Mouse (Mus musculus) forebrain, embryonic 10.5 days (tissue): Measurements from ENCODE around the gene Git2. TPM values are rescaled to one million over a fixed set of nuclear protein-coding genes. Genes with fewer than 3 reads are reported as not detected.

Source experiments
- DNase-seq: peaks from one replicate; pipeline ENCODE4 v3.0.0-alpha.2; 2017; ENCODE audit warnings: low spot score; ENCODE audit errors: extremely low spot score
- H3K27ac ChIP-seq: fragments of 300-500 bp; sonication (generic); 2 replicates; pipeline ENCODE4 v1.5.1; 2016; ENCODE audit warnings: mild to moderate bottlenecking
- H3K27me3 ChIP-seq: fragments of 300-500 bp; sonication (generic); 2 replicates; pipeline ENCODE4 v1.6.1; 2016; ENCODE audit warnings: mild to moderate bottlenecking; ENCODE audit not compliant: poor library complexity, severe bottlenecking
- H3K36me3 ChIP-seq: fragments of 300-500 bp; sonication (generic); replicated peaks from 2 replicates; pipeline ENCODE4 v1.6.1; 2016; ENCODE audit warnings: mild to moderate bottlenecking, moderate library complexity
- H3K4me1 ChIP-seq: fragments of 300-500 bp; sonication (generic); 2 replicates; pipeline ENCODE4 v1.6.1; 2016
- H3K4me3 ChIP-seq: fragments of 300-500 bp; sonication (generic); 2 replicates; pipeline ENCODE4 v1.5.1; 2016; ENCODE audit warnings: mild to moderate bottlenecking, moderate library complexity
- H3K9me3 ChIP-seq: fragments of 300-500 bp; sonication (generic); 2 replicates; pipeline ENCODE4 v1.6.1; 2016; ENCODE audit warnings: mild to moderate bottlenecking, moderate library complexity
- WGBS: fragments of 180-500 bp; shearing (Covaris S2); methylation state at CpG from one replicate; pipeline ENCODE4 v1.1.7; 2016; 5-methylcytosine and 5-hydroxymethylcytosine counted together
- polyA plus RNA-seq: library from polyadenylated mRNA; unstranded; fragments of >200 nt; fragmentation: Nextera tagmentation; extraction: Ambion mirVana; gene quantifications from 2 replicates; pipeline ENCODE4 v1.2.1, GENCODE M21; 2016

The Git2 gene
- polyA plus RNA-seq, 1 experiment from 2014 or later = 33.1 TPM

GRCm38 (mm10) chr5:114743697-114744090 lies 31.6 kb downstream of the Git2 start:
- peaks cover 92% of the 10 kb centered on the region for H3K36me3 ChIP-seq
- no peaks in the 10 kb centered on the region for H3K27me3 ChIP-seq
- 94% methylated on average over 8 of the region's 8 CpGs for WGBS
- H3K9me3 ChIP-seq = no peaks in the 10 kb centered on the region
- DNase-seq = no peak
- H3K27ac ChIP-seq = no peak overlapping the region
- peaks cover 3% of the 10 kb centered on the region; the same call in 1 of the 2 replicates for H3K4me1 ChIP-seq
- H3K4me3 ChIP-seq = no peak overlapping the region

- H3K27ac ChIP-seq = no peak overlapping the region
- WGBS = 95% methylated on average over 13 of the region's 13 CpGs
- peaks cover 3% of the 10 kb centered on the region; the same call in 1 of the 2 replicates for H3K4me1 ChIP-seq
- peaks cover 92% of the 10 kb centered on the region for H3K36me3 ChIP-seq
- H3K4me3 ChIP-seq = no peak overlapping the region
- H3K27me3 ChIP-seq = no peaks in the 10 kb centered on the region
- no peak for DNase-seq
- H3K9me3 ChIP-seq = no peaks in the 10 kb centered on the region
These were observed 32.2 kb downstream of the Git2 start for GRCm38 (mm10) chr5:114742998-114743696.

GRCm38 (mm10) chr5:114742572-114742971 lies 32.7 kb downstream of the Git2 start:
- Histone ChIP-seq H3K4me3 (no peak overlapping the region), H3K4me1 (peaks cover 3% of the 10 kb centered on the region; the same call in 1 of the 2 replicates), H3K36me3 (peaks cover 92% of the 10 kb centered on the region), H3K27me3 (no peaks in the 10 kb centered on the region), H3K9me3 (no peaks in the 10 kb centered on the region), H3K27ac (no peak overlapping the region)
- no peak for DNase-seq
- WGBS = 94% methylated on average over 10 of the region's 10 CpGs

GRCm38 (mm10) chr5:114740595-114740994 lies 34.7 kb downstream of the Git2 start:
- H3K4me1 ChIP-seq = peaks cover 3% of the 10 kb centered on the region; the same call in 1 of the 2 replicates
- H3K9me3 ChIP-seq = no peaks in the 10 kb centered on the region
- DNase-seq = no peak
- WGBS = 85% methylated on average over 4 of the region's 4 CpGs
- no peak overlapping the region for H3K4me3 ChIP-seq
- no peak overlapping the region for H3K27ac ChIP-seq
- H3K36me3 ChIP-seq = peaks cover 97% of the 10 kb centered on the region
- H3K27me3 ChIP-seq = no peaks in the 10 kb centered on the region

- Histone ChIP-seq H3K27ac (no peak overlapping the region), H3K27me3 (no peaks in the 10 kb centered on the region), H3K4me1 (peaks cover 3% of the 10 kb centered on the region; the same call in 1 of the 2 replicates), H3K4me3 (no peak overlapping the region), H3K9me3 (no peaks in the 10 kb centered on the region), H3K36me3 (peaks cover 95% of the 10 kb centered on the region)
- WGBS = 88% methylated on average over 12 of the region's 12 CpGs
- DNase-seq = no peak
These were observed 36.5 kb downstream of the Git2 start for GRCm38 (mm10) chr5:114738707-114739241.

GRCm38 (mm10) chr5:114737090-114737887 lies 38.0 kb downstream of the Git2 start:
- Histone ChIP-seq H3K4me1 (peaks cover 3% of the 10 kb centered on the region; the same call in 1 of the 2 replicates), H3K27ac (no peak overlapping the region), H3K4me3 (no peak overlapping the region), H3K36me3 (peaks cover 93% of the 10 kb centered on the region), H3K27me3 (no peaks in the 10 kb centered on the region), H3K9me3 (no peaks in the 10 kb centered on the region)
- 91% methylated on average over 21 of the region's 21 CpGs for WGBS
- DNase-seq = no peak

- no peak overlapping the region for H3K27ac ChIP-seq
- DNase-seq = no peak
- H3K27me3 ChIP-seq = no peaks in the 10 kb centered on the region
- H3K9me3 ChIP-seq = no peaks in the 10 kb centered on the region
- no peak overlapping the region for H3K4me3 ChIP-seq
- H3K4me1 ChIP-seq = no peaks in the 10 kb centered on the region
- 94% methylated on average over 15 of the region's 15 CpGs for WGBS
- H3K36me3 ChIP-seq = peaks cover 95% of the 10 kb centered on the region
These were observed 41.7 kb downstream of the Git2 start for GRCm38 (mm10) chr5:114733606-114734005.

GRCm38 (mm10) chr5:114731969-114732368 lies 43.3 kb downstream of the Git2 start:
- DNase-seq = no peak
- 93% methylated on average over 15 of the region's 15 CpGs for WGBS
- Histone ChIP-seq H3K36me3 (peaks cover 93% of the 10 kb centered on the region), H3K4me3 (no peak overlapping the region), H3K27me3 (no peaks in the 10 kb centered on the region), H3K27ac (no peak overlapping the region), H3K4me1 (no peaks in the 10 kb centered on the region), H3K9me3 (no peaks in the 10 kb centered on the region)

GRCm38 (mm10) chr5:114731498-114731897 lies 43.8 kb downstream of the Git2 start:
- Histone ChIP-seq H3K27me3 (no peaks in the 10 kb centered on the region), H3K4me1 (no peaks in the 10 kb centered on the region), H3K27ac (no peak overlapping the region), H3K9me3 (no peaks in the 10 kb centered on the region), H3K36me3 (peaks cover 89% of the 10 kb centered on the region), H3K4me3 (no peak overlapping the region)
- no peak for DNase-seq
- WGBS = 75% methylated on average over 6 of the region's 6 CpGs

GRCm38 (mm10) chr5:114730129-114730528 lies 45.2 kb downstream of the Git2 start:
- 79% methylated on average over 10 of the region's 10 CpGs for WGBS
- Histone ChIP-seq H3K9me3 (no peaks in the 10 kb centered on the region), H3K36me3 (peaks cover 89% of the 10 kb centered on the region), H3K4me1 (no peaks in the 10 kb centered on the region), H3K27ac (no peak overlapping the region), H3K4me3 (no peak overlapping the region), H3K27me3 (no peaks in the 10 kb centered on the region)
- DNase-seq = no peak

- no peak overlapping the region for H3K4me3 ChIP-seq
- WGBS = 86% methylated on average over 10 of the region's 10 CpGs
- H3K9me3 ChIP-seq = no peaks in the 10 kb centered on the region; the same call in 1 of the 2 replicates
- H3K36me3 ChIP-seq = peaks cover 89% of the 10 kb centered on the region
- H3K4me1 ChIP-seq = no peaks in the 10 kb centered on the region
- no peaks in the 10 kb centered on the region for H3K27me3 ChIP-seq
- no peak for DNase-seq
- H3K27ac ChIP-seq = no peak overlapping the region
These were observed 47.2 kb downstream of the Git2 start for GRCm38 (mm10) chr5:114728160-114728559.

- H3K4me3 ChIP-seq = no peak overlapping the region
- H3K27me3 ChIP-seq = no peaks in the 10 kb centered on the region
- peaks cover 91% of the 10 kb centered on the region for H3K36me3 ChIP-seq
- no peak overlapping the region for H3K27ac ChIP-seq
- 95% methylated on average over 13 of the region's 13 CpGs for WGBS
- no peak for DNase-seq
- no peaks in the 10 kb centered on the region; the same call in 1 of the 2 replicates for H3K9me3 ChIP-seq
- H3K4me1 ChIP-seq = no peaks in the 10 kb centered on the region
These were observed 52.5 kb downstream of the Git2 start for GRCm38 (mm10) chr5:114722846-114723245.

GRCm38 (mm10) chr5:114721969-114722368 lies 53.3 kb downstream of the Git2 start:
- H3K27ac ChIP-seq = no peak overlapping the region
- 95% methylated on average over 10 of the region's 10 CpGs for WGBS
- H3K4me3 ChIP-seq = no peak overlapping the region
- no peaks in the 10 kb centered on the region for H3K27me3 ChIP-seq
- no peak for DNase-seq
- no peaks in the 10 kb centered on the region; the same call in 1 of the 2 replicates for H3K9me3 ChIP-seq
- H3K36me3 ChIP-seq = peaks cover 93% of the 10 kb centered on the region
- no peaks in the 10 kb centered on the region for H3K4me1 ChIP-seq
